10 mouse cellular contexts compared by ENCODE assay signal in genomic region chr19:5053909-5054308, GRCm38 (mm10). TPM values are rescaled to one million over a fixed set of nuclear protein-coding genes. Genes with fewer than 3 reads are reported as not detected.
A peak's percentile ranks its signal among the peaks of the same experiment; 100 is the strongest.
DNase-seq lines count a peak whose midpoint lies in the region; ATAC-seq lines count a peak whose summit lies in the region.
"Had no signal": no experiment of that assay in that cellular context is flagged by ENCODE, and none has a peak within 500 bp of the region (broad histone marks: within the 10 kb centered on the region; RNA-seq: fewer than 3 reads in every experiment).

No protein-coding gene starts in this region.

- 17% methylated on average over 9 of the region's 9 CpGs for WGBS in midbrain, embryonic 10.5 days
- 19% methylated on average over 9 of the region's 9 CpGs for WGBS in midbrain, embryonic 13.5 days

- H3K27me3 ChIP-seq in midbrain, embryonic 10.5 days (ENCODE audit: low read depth, poor library complexity, severe bottlenecking) = peaks cover 77% of the 10 kb centered on the region
- H3K27me3 ChIP-seq in midbrain, embryonic 13.5 days = peaks cover 61% of the 10 kb centered on the region
- H3K27me3 ChIP-seq: Patski had no signal

- no peak overlapping the region for H3K27ac ChIP-seq in midbrain, embryonic 10.5 days (replicated peaks)
- no peak overlapping the region for H3K27ac ChIP-seq in midbrain, embryonic 13.5 days

- no peak for ATAC-seq in midbrain, embryonic 13.5 days
- ATAC-seq: Patski had no signal

- peak; percentile 57 to 82 for DNase-seq in adrenal gland, adult (ENCODE audit: inconsistent age in 2 of 2, low spot score in 1 of 2)
- no peak for DNase-seq in adrenal gland, postnatal 4 days (ENCODE audit: low spot score in 2 of 2)
- DNase-seq in midbrain, embryonic 10.5 days (ENCODE audit: low spot score) = peak; percentile 78
- DNase-seq in adrenal gland, postnatal 36 days = peak; percentile 67 to 80
- peak; percentile 60 for DNase-seq in forelimb bud, embryonic 11.5 days (ENCODE audit: low read depth, low spot score)
- peak; percentile 68 for DNase-seq in lung, postnatal 14 days
- DNase-seq in urinary bladder, adult 2 months (ENCODE audit: low spot score) = no peak

- peaks cover 8% of the 10 kb centered on the region for H3K36me3 ChIP-seq in midbrain, embryonic 10.5 days
- H3K36me3 ChIP-seq in midbrain, embryonic 13.5 days = peaks cover 11% of the 10 kb centered on the region

- no peak overlapping the region for H3K4me2 ChIP-seq in midbrain, embryonic 13.5 days (replicated peaks)

- no peak overlapping the region for H3K4me3 ChIP-seq in midbrain, embryonic 10.5 days
- H3K4me3 ChIP-seq in midbrain, embryonic 13.5 days (replicated peaks) = no peak overlapping the region

- H3K4me1 ChIP-seq in midbrain, embryonic 10.5 days = peaks cover 57% of the 10 kb centered on the region
- H3K4me1 ChIP-seq in midbrain, embryonic 13.5 days (replicated peaks) = peaks cover 35% of the 10 kb centered on the region

- H3K9me3 ChIP-seq in midbrain, embryonic 10.5 days (replicated peaks) = no peaks in the 10 kb centered on the region
- no peaks in the 10 kb centered on the region for H3K9me3 ChIP-seq in midbrain, embryonic 13.5 days

- H3K9ac ChIP-seq in midbrain, embryonic 13.5 days (replicated peaks) = no peak overlapping the region

RNA-seq across cellular contexts. Expression of gene Rin1, which starts 3.6 kb away (rescaled TPM):
- total RNA-seq in adrenal gland, postnatal 4 days (2021) = 1 to 10 TPM; 5.1 TPM
- polyA plus RNA-seq in midbrain, embryonic 10.5 days (2016; fragmentation: Nextera tagmentation; extraction: Ambion mirVana) = 2.5 and 2.8 TPM in 2 replicates
- 1.3 and 2.1 TPM in 2 replicates for polyA plus RNA-seq in midbrain, embryonic 13.5 days (2015; fragmentation: Nextera tagmentation; extraction: Ambion mirVana)
- total RNA-seq in adrenal gland, postnatal 36 days (2021) = 1 to 10 TPM; 3.5 to 3.6 TPM
- polyA plus RNA-seq in urinary bladder, adult 2 months (2012; rRNA removed) = 18.4 and 24.8 TPM in 2 replicates
- total RNA-seq: hematopoietic stem cell, adult 5-6 weeks had no signal

RNA-seq across cellular contexts. Expression of gene Brms1, which starts 12.8 kb away (rescaled TPM):
- total RNA-seq in adrenal gland, postnatal 4 days (2021) = 10 to 100 TPM; 29.6 to 35.1 TPM
- 83.2 and 85.6 TPM in 2 replicates for polyA plus RNA-seq in midbrain, embryonic 10.5 days (2016; fragmentation: Nextera tagmentation; extraction: Ambion mirVana)
- 52.6 and 58.9 TPM in 2 replicates for polyA plus RNA-seq in midbrain, embryonic 13.5 days (2015; fragmentation: Nextera tagmentation; extraction: Ambion mirVana)
- total RNA-seq in adrenal gland, postnatal 36 days (2021) = 10 to 100 TPM; 26.7 to 29.9 TPM
- polyA plus RNA-seq in urinary bladder, adult 2 months (2012; rRNA removed) = 30.8 and 31.1 TPM in 2 replicates

RNA-seq across cellular contexts. Expression of gene Cd248, which starts 14.0 kb away (rescaled TPM):
- 10 to 100 TPM; 45.8 to 47.6 TPM for total RNA-seq in adrenal gland, postnatal 4 days (2021)
- polyA plus RNA-seq in midbrain, embryonic 10.5 days (2016; fragmentation: Nextera tagmentation; extraction: Ambion mirVana) = 25.3 and 34.1 TPM in 2 replicates
- polyA plus RNA-seq in midbrain, embryonic 13.5 days (2015; fragmentation: Nextera tagmentation; extraction: Ambion mirVana) = 11.0 and 15.2 TPM in 2 replicates
- 10 to 100 TPM; 13.7 to 21.2 TPM for total RNA-seq in adrenal gland, postnatal 36 days (2021)
- 77.2 and 103 TPM in 2 replicates for polyA plus RNA-seq in urinary bladder, adult 2 months (2012; rRNA removed)

RNA-seq across cellular contexts. Expression of gene AC124502.3, which starts 15.2 kb away (rescaled TPM):
- 1 to 10 TPM; 1.3 to 2.0 TPM for total RNA-seq in adrenal gland, postnatal 4 days (2021)
- polyA plus RNA-seq in midbrain, embryonic 10.5 days (2016; fragmentation: Nextera tagmentation; extraction: Ambion mirVana) = 2.2 and 4.4 TPM in 2 replicates
- polyA plus RNA-seq in midbrain, embryonic 13.5 days (2015; fragmentation: Nextera tagmentation; extraction: Ambion mirVana) = 3.9 and 4.3 TPM in 2 replicates
- total RNA-seq in adrenal gland, postnatal 36 days (2021) = 1 to 10 TPM in 1 of 2 experiments, under 1 TPM in 1; 0.99 to 2.3 TPM
- polyA plus RNA-seq in urinary bladder, adult 2 months (2012; rRNA removed) = 1.9 and 2.3 TPM in 2 replicates

RNA-seq across cellular contexts. Expression of gene B4gat1, which starts 15.3 kb away (rescaled TPM):
- total RNA-seq in adrenal gland, postnatal 4 days (2021) = 10 to 100 TPM; 48.0 to 49.0 TPM
- polyA plus RNA-seq in midbrain, embryonic 10.5 days (2016; fragmentation: Nextera tagmentation; extraction: Ambion mirVana) = 39.4 and 42.1 TPM in 2 replicates
- polyA plus RNA-seq in midbrain, embryonic 13.5 days (2015; fragmentation: Nextera tagmentation; extraction: Ambion mirVana) = 52.9 and 54.3 TPM in 2 replicates
- 10 to 100 TPM; 27.8 to 43.5 TPM for total RNA-seq in adrenal gland, postnatal 36 days (2021)
- 30.4 and 33.5 TPM in 2 replicates for polyA plus RNA-seq in urinary bladder, adult 2 months (2012; rRNA removed)
- total RNA-seq: hematopoietic stem cell, adult 5-6 weeks had no signal

Comparison
In these comparisons a context has a peak if more than half of its experiments do, and no peak if none do; other contexts are left out.
1. DNase-seq: peak in adrenal gland, adult (2 of 2), midbrain, embryonic 10.5 days (single experiment), adrenal gland, postnatal 36 days (2 of 2), forelimb bud, embryonic 11.5 days (single experiment) and lung, postnatal 14 days (single experiment); none in adrenal gland, postnatal 4 days (0 of 2) and urinary bladder, adult 2 months (single experiment).